In genomic region chr3:146343649-146344401, GRCm38 (mm10) we compare ENCODE assay signal across 9 mouse cellular contexts.
A peak's percentile ranks its signal among the peaks of the same experiment; 100 is the strongest.
DNase-seq lines count a peak whose midpoint lies in the region; ATAC-seq lines count a peak whose summit lies in the region.
"Had no signal": no experiment of that assay in that cellular context is flagged by ENCODE, and none has a peak within 500 bp of the region (broad histone marks: within the 10 kb centered on the region; RNA-seq: fewer than 3 reads in every experiment).

No protein-coding gene starts in this region.

- WGBS in hindbrain, embryonic 11.5 days: 58% methylated on average over 9 of the region's 9 CpGs
- 58% methylated on average over 9 of the region's 9 CpGs for WGBS in hindbrain, embryonic 13.5 days
- WGBS in lung, embryonic 16.5 days: 53% methylated on average over 9 of the region's 9 CpGs

- no peak overlapping the region for H3K4me3 ChIP-seq in hindbrain, embryonic 11.5 days (ENCODE audit: low read depth, low read length)
- H3K4me3 ChIP-seq in hindbrain, embryonic 13.5 days: no peak overlapping the region
- H3K4me3 ChIP-seq in lung, embryonic 16.5 days (ENCODE audit: low read length): no peak overlapping the region

- H3K4me1 ChIP-seq in hindbrain, embryonic 11.5 days (replicated peaks; ENCODE audit: control insufficient read depth, insufficient read depth, low read length): no peaks in the 10 kb centered on the region
- peaks cover 27% of the 10 kb centered on the region for H3K4me1 ChIP-seq in hindbrain, embryonic 13.5 days (replicated peaks)
- 0 out of 2 replicates have a peak, but pooled peaks cover 2% of the 10 kb centered on the region for H3K4me1 ChIP-seq in lung, embryonic 16.5 days (replicated peaks; ENCODE audit: control insufficient read depth, insufficient read depth, low read length)

- no peaks in the 10 kb centered on the region for H3K27me3 ChIP-seq in hindbrain, embryonic 11.5 days (ENCODE audit: control insufficient read depth, insufficient read depth, low read length)
- H3K27me3 ChIP-seq in hindbrain, embryonic 13.5 days: peaks cover 19% of the 10 kb centered on the region; the same call in 1 of the 2 replicates
- no peaks in the 10 kb centered on the region for H3K27me3 ChIP-seq in lung, embryonic 16.5 days (ENCODE audit: control insufficient read depth, insufficient read depth, low read depth, low read length)

- 0 out of 2 replicates have a peak, but pooled peaks have one; percentile 23 for ATAC-seq in hindbrain, embryonic 11.5 days (ENCODE audit: low FRiP score)
- no peak for ATAC-seq in hindbrain, embryonic 13.5 days (ENCODE audit: low FRiP score)
- peak; percentile 58; the same call in 1 of the 2 replicates for ATAC-seq in lung, embryonic 16.5 days (ENCODE audit: low read depth)

- DNase-seq in hindbrain, embryonic 11.5 days (ENCODE audit: low spot score): peak; percentile 82
- DNase-seq in NIH3T3 (ENCODE audit: low read depth): peak; percentile 79
- DNase-seq in cerebellum, postnatal 10 days: peak; percentile 81 to 85
- peak; percentile 16 to 31 for DNase-seq in gastrocnemius, adult 8-10 months (ENCODE audit: low spot score in 2 of 2)
- peak; percentile 39 to 80 for DNase-seq in layer of hippocampus, adult 18-20 months (ENCODE audit: low spot score in 2 of 2)
- peak; percentile 68 for DNase-seq in right cerebral cortex, postnatal 4 days

- no peaks in the 10 kb centered on the region for H3K9me3 ChIP-seq in hindbrain, embryonic 11.5 days (ENCODE audit: control insufficient read depth, low read length)
- no peaks in the 10 kb centered on the region for H3K9me3 ChIP-seq in hindbrain, embryonic 13.5 days
- no peaks in the 10 kb centered on the region for H3K9me3 ChIP-seq in lung, embryonic 16.5 days (ENCODE audit: control insufficient read depth, low read length)

- no peaks in the 10 kb centered on the region for H3K36me3 ChIP-seq in hindbrain, embryonic 11.5 days (ENCODE audit: control insufficient read depth, insufficient read depth, low read length)
- H3K36me3 ChIP-seq in hindbrain, embryonic 13.5 days: no peaks in the 10 kb centered on the region
- no peaks in the 10 kb centered on the region for H3K36me3 ChIP-seq in lung, embryonic 16.5 days (ENCODE audit: control insufficient read depth, insufficient read depth, low read length)

- no peak overlapping the region for H3K9ac ChIP-seq in hindbrain, embryonic 11.5 days (ENCODE audit: low read depth, low read length)
- H3K9ac ChIP-seq in hindbrain, embryonic 13.5 days: no peak overlapping the region
- H3K9ac ChIP-seq in lung, embryonic 16.5 days (ENCODE audit: low read length): no peak overlapping the region

- H3K27ac ChIP-seq in hindbrain, embryonic 11.5 days (ENCODE audit: low read depth, low read length): no peak overlapping the region
- H3K27ac ChIP-seq in hindbrain, embryonic 13.5 days: no peak overlapping the region
- H3K27ac ChIP-seq in lung, embryonic 16.5 days (ENCODE audit: low read length): no peak overlapping the region
- H3K27ac ChIP-seq: macrophage had no signal

- no peak overlapping the region for H3K4me2 ChIP-seq in hindbrain, embryonic 11.5 days (replicated peaks; ENCODE audit: low read depth, low read length)
- no peak overlapping the region for H3K4me2 ChIP-seq in hindbrain, embryonic 13.5 days
- no peak overlapping the region for H3K4me2 ChIP-seq in lung, embryonic 16.5 days (ENCODE audit: low read depth, low read length)

Comparison
In these comparisons a context has a peak if more than half of its experiments do, and no peak if none do; other contexts are left out.
1. DNase-seq: peak in every context shown above with its lines; median percentile 83 in cerebellum, postnatal 10 days; 82 in hindbrain, embryonic 11.5 days; 79 in NIH3T3; 68 in right cerebral cortex, postnatal 4 days; 60 in layer of hippocampus, adult 18-20 months; 24 in gastrocnemius, adult 8-10 months.